Mouse (Mus musculus): ENCODE measurements around the gene Clcn7. TPM values are rescaled to one million over a fixed set of nuclear protein-coding genes. Genes with fewer than 3 reads are reported as not detected.

Gene Clcn7
- total RNA-seq, 4 experiments from 2014 or later: 47.4 to 77.7 (median 67.8) TPM

Other genes with a start within 250 kb of the Clcn7 start
- 10 to 100 TPM; 58.9 to 66.0 (median 61.5) TPM for gene Nubp2, start 247.0 kb upstream of the Clcn7 start, total RNA-seq (2022)
- gene Spsb3, start 246.7 kb upstream of the Clcn7 start, total RNA-seq (2022): 10 to 100 TPM; 31.5 to 34.0 (median 33.7) TPM
- gene Eme2, start 238.3 kb upstream of the Clcn7 start, total RNA-seq (2022): 10 to 100 TPM; 43.6 to 80.7 (median 66.3) TPM
- 100 to 1,000 TPM; 120 to 201 (median 138) TPM for gene Mrps34, start 238.3 kb upstream of the Clcn7 start, total RNA-seq (2022)
- 100 to 1,000 TPM in 2 of 4 experiments, 10 to 100 TPM in 2; 73.5 to 148 (median 104) TPM for gene Nme3, start 236.9 kb upstream of the Clcn7 start, total RNA-seq (2022)
- gene Mapk8ip3, start 196.4 kb upstream of the Clcn7 start, total RNA-seq (2022): 100 to 1,000 TPM in 3 of 4 experiments, 10 to 100 TPM in 1; 96.1 to 271 (median 177) TPM
- gene Jpt2, start 172.7 kb upstream of the Clcn7 start, total RNA-seq (2022): 10 to 100 TPM; 28.0 to 38.5 (median 30.7) TPM
- 10 to 100 TPM; 22.0 to 33.2 (median 25.4) TPM for gene Cramp1l, start 117.6 kb upstream of the Clcn7 start, total RNA-seq (2022)
- gene Ift140, start 117.3 kb upstream of the Clcn7 start, total RNA-seq (2022): 10 to 100 TPM; 31.7 to 45.0 (median 38.1) TPM
- 10 to 100 TPM; 35.3 to 56.0 (median 52.6) TPM for gene Tmem204, start 49.8 kb upstream of the Clcn7 start, total RNA-seq (2022)
- gene Telo2, start 17.4 kb upstream of the Clcn7 start, total RNA-seq (2022): 10 to 100 TPM; 24.0 to 40.2 (median 29.5) TPM
- gene Ptx4, start 12.6 kb upstream of the Clcn7 start, total RNA-seq (2022): not detected
- under 1 TPM in 3 of 4 experiments, not detected in 1; 0.09 to 0.34 (median 0.19) TPM for gene Ccdc154, start 29.1 kb downstream of the Clcn7 start, total RNA-seq (2022)
- gene Gm38655, start 42.1 kb downstream of the Clcn7 start, total RNA-seq (2022): under 1 TPM in 3 of 4 experiments, not detected in 1; 0.40 to 0.67 (median 0.42) TPM
- gene BC003965, start 51.2 kb downstream of the Clcn7 start, total RNA-seq (2022): 10 to 100 TPM; 18.4 to 21.7 (median 20.9) TPM
- 10 to 100 TPM; 18.4 to 36.4 (median 26.2) TPM for gene Unkl, start 55.0 kb downstream of the Clcn7 start, total RNA-seq (2022)
- gene Gnptg, start 106.7 kb downstream of the Clcn7 start, total RNA-seq (2022): 10 to 100 TPM; 48.9 to 57.3 (median 52.2) TPM
- gene Tsr3, start 106.8 kb downstream of the Clcn7 start, total RNA-seq (2022): 10 to 100 TPM; 23.4 to 35.5 (median 30.3) TPM
- gene Baiap3, start 123.0 kb downstream of the Clcn7 start, total RNA-seq (2022): 10 to 100 TPM; 12.8 to 44.5 (median 22.1) TPM
- gene Ube2i, start 141.2 kb downstream of the Clcn7 start, total RNA-seq (2022): 100 to 1,000 TPM; 249 to 283 (median 265) TPM
- under 1 TPM in 3 of 4 experiments, not detected in 1; 0.31 to 0.56 (median 0.41) TPM for gene Prss34, start 165.0 kb downstream of the Clcn7 start, total RNA-seq (2022)
- not detected for gene Prss28, start 175.3 kb downstream of the Clcn7 start, total RNA-seq (2022)
- gene Prss29, start 185.3 kb downstream of the Clcn7 start, total RNA-seq (2022): not detected
- gene Tpsab1, start 212.2 kb downstream of the Clcn7 start, total RNA-seq (2022): 1 to 10 TPM in 1 of 4 experiments, under 1 TPM in 2, not detected in 1; 0.43 to 1.1 (median 0.59) TPM
- 1 to 10 TPM; 1.9 to 4.4 (median 2.4) TPM for gene Tpsb2, start 232.9 kb downstream of the Clcn7 start, total RNA-seq (2022)
- gene Tpsg1, start 235.9 kb downstream of the Clcn7 start, total RNA-seq (2022): not detected

Measured in adrenal gland, adult 8-10 months (tissue).